Mouse (Mus musculus) ES-E14 (cell line): ENCODE measurements around the gene Pdzd9.

Experiments used
- CHD2 ChIP-seq: IDR thresholded peaks from 2 replicates; pipeline ENCODE4 v1.6.1; 2014; ENCODE audit warnings: mild to moderate bottlenecking, low read depth, low read length, inconsistent platforms
- HCFC1 ChIP-seq: IDR thresholded peaks from 2 replicates; pipeline ENCODE4 v1.6.1; 2012; ENCODE audit warnings: low read length, inconsistent platforms, borderline replicate concordance; ENCODE audit not compliant: insufficient read depth
- MAFK ChIP-seq: IDR thresholded peaks from 2 replicates; pipeline ENCODE4 v1.6.1; 2014; ENCODE audit warnings: mild to moderate bottlenecking, low read depth, low read length, inconsistent platforms; ENCODE audit not compliant: insufficient read depth
- ZC3H11A ChIP-seq: IDR thresholded peaks from 2 replicates; pipeline ENCODE4 v1.6.1; 2012; ENCODE audit warnings: low read depth, mild to moderate bottlenecking, inconsistent platforms, low read length, borderline replicate concordance
- ZNF384 ChIP-seq: IDR thresholded peaks from 2 replicates; pipeline ENCODE4 v1.6.1; 2012; ENCODE audit warnings: low read depth, low read length, inconsistent platforms

- TF ChIP-seq ZNF384 (no peak), CHD2 (no peak), ZC3H11A (no peak), HCFC1 (no peak), MAFK (no peak)
Observed at GRCm38 (mm10) chr7:120695196-120695595, 25.1 kb upstream of the Pdzd9 start.
